Mouse (Mus musculus): Measurements from ENCODE around the gene Otoa.

DNA sequence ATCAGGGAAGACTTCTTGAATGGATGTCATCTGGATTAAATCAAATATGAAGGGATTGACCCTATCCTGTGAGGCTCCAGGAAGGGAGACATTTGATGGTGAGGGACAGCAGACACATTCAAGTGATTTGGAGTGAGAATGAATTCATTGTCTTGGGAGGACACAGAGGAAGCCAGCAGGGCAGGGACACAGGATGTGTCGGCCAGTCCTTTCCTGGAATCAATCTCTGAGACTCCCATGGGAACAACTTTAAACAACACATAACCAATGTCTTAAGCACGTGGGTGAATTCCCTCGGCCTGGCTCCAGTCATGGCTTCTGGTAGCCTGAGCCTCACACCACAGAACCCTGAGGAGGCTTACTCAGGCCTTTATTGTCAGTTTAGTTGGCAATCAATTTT lies 26.4 kb downstream of the Otoa start:
- TF ChIP-seq CTCF (IDR thresholded peaks at IDR 0.05; ENCODE audit: control insufficient read depth, insufficient read depth, low read length) (no peak), POLR2A (IDR thresholded peaks at IDR 0.05; ENCODE audit: borderline replicate concordance, control insufficient read depth, low read depth, low read length) (no peak)
